Mouse (Mus musculus) C2C12 (cell line): ENCODE results near the gene Dok4.

Experiments
- CEBPB ChIP-seq: IDR thresholded peaks from one replicate; pipeline ENCODE4 v1.6.1; 2011; ENCODE audit warnings: low read depth, mild to moderate bottlenecking, control low read depth, moderate library complexity
- CTCF ChIP-seq: IDR thresholded peaks from one replicate; pipeline ENCODE4 v1.5.1; 2011; ENCODE audit not compliant: control insufficient read depth, insufficient read depth, insufficient read length
- MAX ChIP-seq: IDR thresholded peaks from one replicate; pipeline ENCODE4 v1.6.1; 2011; ENCODE audit warnings: mild to moderate bottlenecking, control low read depth
- MYOD1 ChIP-seq: IDR thresholded peaks from one replicate; pipeline ENCODE4 v1.6.1; 2011; ENCODE audit warnings: low read depth; ENCODE audit not compliant: control insufficient read depth, insufficient read length
- USF1 ChIP-seq: IDR thresholded peaks from one replicate; pipeline ENCODE4 v1.6.1; 2011; ENCODE audit warnings: low read depth, mild to moderate bottlenecking, control low read depth, moderate library complexity

GRCm38 (mm10) chr8:94876197-94876730 is at the start of gene Dok4:
- no peak for TF ChIP-seq CTCF
- TF ChIP-seq CEBPB: no peak
- TF ChIP-seq MYOD1: no peak
- TF ChIP-seq MAX: no peak
- TF ChIP-seq USF1: peak; percentile 36
